Mouse (Mus musculus): ENCODE measurements around the gene Tanc2. TPM values are rescaled to one million over a fixed set of nuclear protein-coding genes. Genes with fewer than 3 reads are reported as not detected.

Gene Tanc2
- polyA plus RNA-seq, 2 experiments = 0.66 to 0.89 TPM

DNA sequence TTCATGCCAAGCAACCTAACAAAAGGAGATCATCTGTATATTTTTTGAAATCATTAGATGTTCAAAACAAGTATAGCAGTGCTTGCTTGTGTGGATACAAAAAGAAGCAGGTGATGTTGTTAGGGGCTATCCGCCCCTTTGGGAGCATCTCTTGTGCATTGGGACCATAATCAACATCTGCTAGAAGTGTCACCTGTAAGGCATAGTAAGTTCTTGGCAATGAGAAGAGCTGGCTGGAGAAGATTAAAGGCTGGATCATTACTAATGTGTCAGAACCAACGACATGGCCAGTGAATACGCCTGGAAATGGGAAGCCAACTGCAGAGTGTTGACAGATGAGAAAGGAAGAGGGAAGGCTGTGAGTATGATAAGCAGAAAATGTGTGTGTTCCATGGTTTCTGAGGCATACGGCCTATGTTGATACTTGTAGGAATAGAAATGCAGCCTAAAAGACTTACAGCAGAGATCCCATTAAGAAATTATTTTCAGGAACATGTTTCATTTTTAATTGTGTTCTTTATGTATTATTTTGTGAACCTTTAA lies 142.3 kb downstream of the Tanc2 start:
- Histone ChIP-seq H3K27ac (no peak overlapping the region), H3K9me3 (ENCODE audit: control insufficient read depth, low read length) (no peaks in the 10 kb centered on the region), H3K4me3 (ENCODE audit: insufficient read depth in 1 of 2, low read depth in 2 of 2, low read length in 2 of 2) (no peak overlapping the region), H3K36me3 (replicated peaks; ENCODE audit: control insufficient read depth, insufficient read depth, low read depth) (no peaks in the 10 kb centered on the region), H3K4me2 (ENCODE audit: low read depth) (no peak overlapping the region), H3K9ac (replicated peaks) (no peak overlapping the region), H3K27me3 (ENCODE audit: control insufficient read depth, insufficient read depth, low read length) (no peaks in the 10 kb centered on the region), H3K4me1 (replicated peaks; ENCODE audit: control insufficient read depth in 2 of 2, insufficient read depth in 2 of 2, low read length in 1 of 2) (no peaks in the 10 kb centered on the region)
- DNase-seq (ENCODE audit: low read depth in 3 of 3, low spot score in 3 of 3) (no peak), ATAC-seq (ENCODE audit: insufficient read depth) (no peak)
- 41% methylated on average over 4 of the region's 4 CpGs for WGBS (ENCODE audit: insufficient replicate concordance)
- TF ChIP-seq EP300 (IDR thresholded peaks at IDR 0.05; ENCODE audit: low read depth) = no peak
- no peak for TF ChIP-seq CTCF (IDR thresholded peaks at IDR 0.05; ENCODE audit: low read depth)

DNA sequence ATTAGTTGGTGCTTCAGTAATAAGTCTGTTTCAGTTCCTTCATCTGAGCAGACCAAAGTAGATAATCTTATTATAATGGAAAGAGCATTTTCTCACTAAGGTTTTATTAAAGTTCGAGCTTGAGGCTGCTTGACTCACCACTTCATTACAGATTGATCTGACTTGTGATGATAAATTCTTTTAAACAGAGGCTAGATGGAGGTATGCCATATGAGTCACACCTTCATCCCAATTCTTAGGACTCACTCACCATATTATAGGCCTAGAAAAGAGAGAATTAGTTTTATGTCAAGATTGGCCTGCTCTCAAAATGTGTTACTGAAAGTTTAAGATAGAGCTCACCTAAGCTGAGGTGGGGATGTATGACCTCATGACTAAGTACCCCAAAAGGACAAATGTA lies 153.4 kb downstream of the Tanc2 start:
- 40% methylated on average over 1 of the region's 1 CpGs for WGBS (ENCODE audit: insufficient replicate concordance)
- no peak overlapping the region for H3K4me3 ChIP-seq (ENCODE audit: insufficient read depth in 1 of 2, low read depth in 2 of 2, low read length in 2 of 2)
- ATAC-seq (ENCODE audit: insufficient read depth) (no peak), DNase-seq (ENCODE audit: low read depth in 3 of 3, low spot score in 3 of 3) (no peak)
- H3K9me3 ChIP-seq (ENCODE audit: control insufficient read depth, low read length) = no peaks in the 10 kb centered on the region
- H3K27ac ChIP-seq = no peak overlapping the region
- H3K4me1 ChIP-seq (replicated peaks; ENCODE audit: control insufficient read depth in 2 of 2, insufficient read depth in 2 of 2, low read length in 1 of 2) = no peaks in the 10 kb centered on the region
- H3K4me2 ChIP-seq (ENCODE audit: low read depth) = no peak overlapping the region
- no peak for TF ChIP-seq CTCF (IDR thresholded peaks at IDR 0.05; ENCODE audit: low read depth)
- H3K27me3 ChIP-seq (ENCODE audit: control insufficient read depth, insufficient read depth, low read length) = no peaks in the 10 kb centered on the region
- no peak overlapping the region for H3K9ac ChIP-seq (replicated peaks)
- no peaks in the 10 kb centered on the region for H3K36me3 ChIP-seq (replicated peaks; ENCODE audit: control insufficient read depth, insufficient read depth, low read depth)

- Histone ChIP-seq H3K9me3 (ENCODE audit: control insufficient read depth, low read length) (no peaks in the 10 kb centered on the region), H3K4me2 (ENCODE audit: low read depth) (no peak overlapping the region), H3K36me3 (replicated peaks; ENCODE audit: control insufficient read depth, insufficient read depth, low read depth) (no peaks in the 10 kb centered on the region), H3K27ac (no peak overlapping the region), H3K4me3 (ENCODE audit: insufficient read depth in 1 of 2, low read depth in 2 of 2, low read length in 2 of 2) (no peak overlapping the region), H3K4me1 (replicated peaks; ENCODE audit: control insufficient read depth in 2 of 2, insufficient read depth in 2 of 2, low read length in 1 of 2) (no peaks in the 10 kb centered on the region; a peak in 1 of 4 replicates), H3K27me3 (ENCODE audit: control insufficient read depth, insufficient read depth, low read length) (no peaks in the 10 kb centered on the region), H3K9ac (replicated peaks) (no peak overlapping the region)
- DNase-seq (ENCODE audit: low read depth in 3 of 3, low spot score in 3 of 3) (no peak), ATAC-seq (ENCODE audit: insufficient read depth) (no peak)
- TF ChIP-seq EP300 (IDR thresholded peaks at IDR 0.05; ENCODE audit: low read depth) = no peak
- TF ChIP-seq CTCF (IDR thresholded peaks at IDR 0.05; ENCODE audit: low read depth) = no peak
- 51% methylated on average over 2 of the region's 2 CpGs for WGBS (ENCODE audit: insufficient replicate concordance)
These were observed 159.7 kb downstream of the Tanc2 start for GRCm38 (mm10) chr11:105749297-105750071.

- Histone ChIP-seq H3K4me1 (replicated peaks; ENCODE audit: control insufficient read depth in 2 of 2, insufficient read depth in 2 of 2, low read length in 1 of 2) (no peaks in the 10 kb centered on the region), H3K27ac (no peak overlapping the region), H3K27me3 (ENCODE audit: control insufficient read depth, insufficient read depth, low read length) (no peaks in the 10 kb centered on the region), H3K9me3 (ENCODE audit: control insufficient read depth, low read length) (no peaks in the 10 kb centered on the region), H3K36me3 (replicated peaks; ENCODE audit: control insufficient read depth, insufficient read depth, low read depth) (no peaks in the 10 kb centered on the region), H3K9ac (replicated peaks) (no peak overlapping the region), H3K4me2 (ENCODE audit: low read depth) (no peak overlapping the region), H3K4me3 (ENCODE audit: insufficient read depth in 1 of 2, low read depth in 2 of 2, low read length in 2 of 2) (no peak overlapping the region)
- DNase-seq (ENCODE audit: low read depth in 3 of 3, low spot score in 3 of 3) = no peak
- ATAC-seq (ENCODE audit: insufficient read depth) = no peak
- TF ChIP-seq EP300 (IDR thresholded peaks at IDR 0.05; ENCODE audit: low read depth) (no peak), CTCF (IDR thresholded peaks at IDR 0.05; ENCODE audit: low read depth) (no peak)
- WGBS (ENCODE audit: insufficient replicate concordance) = 55% methylated on average over 7 of the region's 7 CpGs
These were observed 168.9 kb downstream of the Tanc2 start for GRCm38 (mm10) chr11:105758561-105759203.

DNA sequence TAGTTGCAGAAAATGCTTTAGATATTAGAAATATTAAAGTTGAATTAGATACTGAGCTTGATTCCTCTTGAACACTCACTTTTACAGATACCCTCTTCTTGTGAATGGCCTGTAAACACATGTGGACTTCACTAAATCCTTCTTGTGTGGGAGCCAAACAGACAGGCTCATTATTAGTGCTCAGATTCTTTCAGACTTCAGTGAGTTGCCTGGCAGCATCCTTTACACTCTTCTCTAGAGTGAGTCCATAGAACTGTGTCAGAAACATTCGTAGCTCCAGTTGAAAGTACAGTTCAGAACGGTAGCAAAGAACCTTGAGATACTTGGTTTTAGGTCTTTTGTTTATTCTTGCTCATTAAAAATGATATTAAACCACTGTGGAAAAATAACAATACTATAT lies 169.6 kb downstream of the Tanc2 start:
- H3K4me2 ChIP-seq (ENCODE audit: low read depth) = no peak overlapping the region
- no peak overlapping the region for H3K9ac ChIP-seq (replicated peaks)
- DNase-seq (ENCODE audit: low read depth in 3 of 3, low spot score in 3 of 3) (no peak), ATAC-seq (ENCODE audit: insufficient read depth) (no peak)
- no peak overlapping the region for H3K27ac ChIP-seq
- whole genome bisulfite sequencing (ENCODE audit: insufficient replicate concordance) = 57% methylated on average over 2 of the region's 2 CpGs
- TF ChIP-seq EP300 (IDR thresholded peaks at IDR 0.05; ENCODE audit: low read depth) (no peak), CTCF (IDR thresholded peaks at IDR 0.05; ENCODE audit: low read depth) (no peak)
- H3K4me3 ChIP-seq (ENCODE audit: insufficient read depth in 1 of 2, low read depth in 2 of 2, low read length in 2 of 2) = no peak overlapping the region
- no peaks in the 10 kb centered on the region for H3K4me1 ChIP-seq (replicated peaks; ENCODE audit: control insufficient read depth in 2 of 2, insufficient read depth in 2 of 2, low read length in 1 of 2)
- H3K27me3 ChIP-seq (ENCODE audit: control insufficient read depth, insufficient read depth, low read length) = no peaks in the 10 kb centered on the region
- H3K9me3 ChIP-seq (ENCODE audit: control insufficient read depth, low read length) = no peaks in the 10 kb centered on the region
- no peaks in the 10 kb centered on the region for H3K36me3 ChIP-seq (replicated peaks; ENCODE audit: control insufficient read depth, insufficient read depth, low read depth)

All from liver, embryonic 14.5 days (tissue).